Mouse (Mus musculus) layer of hippocampus, postnatal 14 days (tissue): ENCODE results near the gene Bmf. TPM values are rescaled to one million over a fixed set of nuclear protein-coding genes. Genes with fewer than 3 reads are reported as not detected.
"Not testable (repeated sequence)": the region's sequence is repeated elsewhere in the genome, so short reads cannot be mapped to it uniquely, and the experiment has no call there.

Experiments used
- DNase-seq, 2 experiments: peaks; one replicate each; pipeline ENCODE4 v3.0.0; 2021 to 2022; ENCODE audit warnings: low spot score in 2 of 2, mixed read lengths in 1 of 2
- long read RNA-seq, 2 experiments: library from polyadenylated mRNA; stranded (forward); transcript quantifications; one replicate each; pipeline ENCODE4 v2.0.0; 2021
- total RNA-seq, 2 experiments: library from RNA; stranded (reverse); gene quantifications; 2 replicates each; pipeline ENCODE4 v1.2.3; 2021

The Bmf gene
- 1 to 10 TPM; 5.2 to 6.7 TPM for total RNA-seq
- long read RNA-seq, experiment 1, result 0 reads
- long read RNA-seq, experiment 2, partial matches to known transcripts, result 0 of 2 reads
- long read RNA-seq, experiment 2, other reads (novel, unspliced or antisense), result 2 of 2 reads

DNA sequence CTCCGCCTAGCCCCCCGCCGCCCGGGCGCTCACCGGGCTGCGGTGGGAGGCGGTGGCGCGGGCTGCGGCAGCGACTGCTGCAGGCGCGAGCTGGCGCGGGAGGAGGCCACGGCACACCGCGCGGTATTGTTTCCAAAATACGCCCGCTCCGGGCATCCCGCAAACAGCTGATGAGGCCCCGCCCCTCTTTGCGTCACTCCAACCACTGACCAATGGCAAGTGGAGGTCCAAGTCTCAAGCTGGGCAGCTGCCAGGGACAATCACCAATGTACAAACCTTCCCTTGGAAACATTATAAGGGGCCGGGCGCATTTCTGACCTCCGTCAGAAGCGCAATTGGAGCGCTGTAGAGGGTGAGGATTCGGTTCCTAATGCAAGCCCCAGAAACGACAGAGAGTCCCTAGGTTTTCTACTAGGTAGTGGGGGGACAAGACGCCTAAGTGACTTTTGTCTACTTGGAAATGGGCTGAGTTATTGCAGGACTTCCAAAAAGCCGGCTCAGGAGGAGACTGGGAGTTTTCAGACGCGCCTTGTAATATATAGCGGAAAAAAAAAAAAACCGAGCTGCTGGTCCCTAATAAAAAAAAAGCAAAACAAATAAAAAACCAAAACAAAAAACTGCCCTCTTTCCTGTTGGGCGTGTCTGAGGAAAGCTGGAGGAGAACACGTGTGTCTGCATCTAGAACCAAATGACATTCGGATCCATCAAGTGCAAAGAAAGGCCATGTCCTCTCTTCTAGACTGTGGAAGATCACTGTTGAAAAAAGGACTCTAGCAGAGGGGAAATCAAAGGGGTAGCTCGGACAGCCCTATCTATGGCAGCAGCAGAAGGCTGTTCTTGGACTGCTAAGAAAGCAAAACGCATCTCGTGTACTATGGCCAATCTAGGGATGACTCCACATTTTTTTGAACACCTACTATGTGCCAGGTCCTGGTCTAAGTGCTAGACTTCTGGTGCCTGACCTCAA lies at the start of gene Bmf:
Gene Bmf, minus strand, starts transcription at position 181 of the 967 bp plus-strand sequence.
- DNase-seq, result peak; percentile 94 to 98

DNA sequence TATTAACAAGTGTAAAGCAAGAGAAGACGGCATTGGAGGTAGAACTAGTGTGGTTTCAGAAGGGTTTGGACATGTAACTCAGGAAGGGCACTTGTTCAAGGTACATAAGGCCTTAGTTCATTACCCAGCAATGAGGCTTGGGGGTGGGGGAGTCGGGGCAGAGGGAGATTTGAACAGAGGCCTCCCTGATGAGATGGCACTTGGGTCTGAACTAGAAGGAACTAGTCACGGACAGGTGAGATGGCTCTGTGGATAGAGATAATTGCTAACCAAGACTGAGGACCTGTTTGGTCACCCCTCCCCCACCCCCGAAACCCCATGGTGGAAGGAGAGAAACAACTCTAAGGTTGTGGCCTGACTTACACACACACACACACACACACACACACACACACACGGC lies 49.6 kb upstream of the Bmf start:
- DNase-seq, result no peak

DNA sequence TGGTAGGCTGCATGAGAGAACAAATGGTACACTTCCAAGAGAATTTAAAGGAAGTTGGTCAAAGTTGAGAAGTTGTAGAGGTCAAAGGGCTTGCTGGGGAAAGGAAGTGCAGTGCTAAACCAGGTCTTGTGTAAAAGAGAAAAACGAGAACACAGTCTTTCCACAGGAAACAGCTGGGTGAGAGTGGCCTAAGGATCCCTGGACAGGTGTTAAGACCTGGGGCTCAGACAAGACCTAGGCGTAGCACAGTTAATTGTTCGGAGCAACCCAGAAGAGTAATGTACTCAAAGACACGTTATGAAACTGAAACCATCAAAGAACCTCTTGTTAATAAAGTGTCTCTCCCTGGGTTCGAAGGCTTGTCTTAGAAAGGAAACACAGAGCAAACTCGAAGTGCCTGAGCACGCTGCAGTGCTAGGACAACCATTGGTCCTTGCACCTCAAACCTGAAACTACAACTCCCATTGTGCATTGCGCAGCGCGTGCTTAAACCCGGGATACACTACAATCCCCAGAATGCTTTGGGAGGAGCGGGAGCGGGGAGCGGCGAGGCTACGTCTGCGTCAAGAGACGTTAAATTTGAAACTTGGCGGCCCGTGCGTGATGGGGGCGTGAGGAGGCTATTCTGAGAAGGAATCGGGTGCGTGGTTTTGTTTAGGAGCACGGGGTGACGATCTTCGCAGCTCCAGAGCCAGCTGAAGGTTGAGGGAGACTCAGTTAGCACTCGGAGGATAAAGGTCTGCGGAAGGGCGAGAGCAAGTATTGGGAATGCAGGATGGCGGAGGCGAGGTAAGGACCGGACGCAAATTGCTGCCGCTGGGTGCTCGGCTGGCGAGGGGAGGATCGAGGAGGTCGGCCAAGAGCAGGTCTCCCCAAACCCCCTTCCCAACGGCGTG lies 48.4 kb upstream of the Bmf start, which contains the start of gene Bub1b:
Gene Bub1b, plus strand, starts transcription at position 539 of the 896 bp plus-strand sequence.
- peak; percentile 81 to 90 for DNase-seq

DNA sequence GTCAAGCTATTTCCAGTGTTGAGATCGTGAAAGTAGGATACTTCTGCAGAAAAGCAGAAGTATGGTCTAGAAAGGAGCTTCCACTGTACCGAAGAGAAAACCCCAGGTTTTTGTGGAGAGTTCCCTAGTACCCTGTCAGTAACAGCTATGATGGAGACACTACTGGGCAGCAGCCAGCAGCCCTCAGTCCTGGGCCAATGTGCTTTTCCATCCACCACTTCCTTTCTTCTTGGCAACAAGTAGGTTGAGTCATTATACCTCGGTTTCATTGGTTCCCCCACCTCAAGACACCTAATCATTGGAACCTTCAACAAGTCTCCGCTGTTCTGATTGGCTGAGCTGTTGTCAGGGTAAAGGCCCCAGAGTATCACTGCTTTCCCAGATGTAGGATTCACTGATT lies 41.6 kb upstream of the Bmf start:
- DNase-seq, result no peak

DNA sequence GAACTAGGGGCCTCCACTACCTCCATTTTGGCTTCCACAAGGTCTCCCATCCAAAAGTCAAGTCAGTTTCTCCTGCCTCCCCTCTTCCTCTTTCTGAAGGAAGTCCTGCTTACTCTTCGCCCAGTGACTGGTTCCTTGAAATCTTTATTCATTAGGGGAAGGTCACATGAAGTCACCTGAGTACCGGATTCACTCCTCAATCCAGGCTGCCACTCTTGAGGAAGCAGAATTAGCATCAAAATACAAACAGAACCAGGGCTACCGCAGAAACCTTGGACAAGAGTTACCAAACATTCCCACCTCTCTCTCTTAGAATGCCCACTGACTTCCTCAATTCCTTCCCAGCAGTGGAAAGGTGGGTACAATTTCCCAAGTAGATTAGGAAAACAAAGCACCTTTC lies 38.2 kb upstream of the Bmf start:
- no peak for DNase-seq

DNA sequence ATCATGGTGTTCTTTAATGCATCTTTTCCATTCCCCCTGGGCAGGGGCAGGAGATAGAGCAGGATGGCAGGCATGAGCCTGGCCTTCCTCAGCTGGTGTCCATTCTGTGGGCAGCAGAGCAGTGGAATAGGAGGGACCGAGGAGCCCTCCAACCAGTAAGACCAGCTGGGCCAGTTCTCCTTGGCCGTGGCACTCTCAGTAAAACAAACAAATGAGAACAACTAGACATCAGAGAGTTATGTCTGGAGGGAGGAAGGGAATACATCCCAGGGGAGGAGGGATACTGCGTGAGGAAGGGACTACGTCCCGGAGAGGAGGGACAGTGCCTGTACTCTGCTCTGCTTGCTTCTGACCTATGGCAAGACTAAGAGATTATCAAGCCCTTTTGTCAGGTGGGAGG lies 36.5 kb upstream of the Bmf start:
- DNase-seq, result no peak

DNA sequence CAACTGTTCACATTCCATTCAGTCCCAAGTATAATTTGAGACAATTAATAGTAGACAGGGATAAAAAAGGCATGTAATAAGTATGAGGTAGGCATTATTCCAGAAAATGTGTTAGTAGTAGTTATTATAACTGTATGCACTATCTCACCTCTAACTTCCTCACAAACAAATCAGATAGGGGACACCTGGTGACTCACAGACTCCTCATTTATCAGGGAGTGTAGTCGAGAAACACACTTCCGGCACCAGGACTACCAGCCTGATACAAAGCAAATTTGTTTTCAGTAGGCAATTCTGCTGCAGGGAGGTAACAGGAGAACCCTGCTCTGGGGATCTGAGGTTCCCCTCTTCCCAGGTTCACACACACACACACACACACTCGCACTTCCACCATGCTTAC lies 23.6 kb upstream of the Bmf start:
- DNase-seq, result no peak

DNA sequence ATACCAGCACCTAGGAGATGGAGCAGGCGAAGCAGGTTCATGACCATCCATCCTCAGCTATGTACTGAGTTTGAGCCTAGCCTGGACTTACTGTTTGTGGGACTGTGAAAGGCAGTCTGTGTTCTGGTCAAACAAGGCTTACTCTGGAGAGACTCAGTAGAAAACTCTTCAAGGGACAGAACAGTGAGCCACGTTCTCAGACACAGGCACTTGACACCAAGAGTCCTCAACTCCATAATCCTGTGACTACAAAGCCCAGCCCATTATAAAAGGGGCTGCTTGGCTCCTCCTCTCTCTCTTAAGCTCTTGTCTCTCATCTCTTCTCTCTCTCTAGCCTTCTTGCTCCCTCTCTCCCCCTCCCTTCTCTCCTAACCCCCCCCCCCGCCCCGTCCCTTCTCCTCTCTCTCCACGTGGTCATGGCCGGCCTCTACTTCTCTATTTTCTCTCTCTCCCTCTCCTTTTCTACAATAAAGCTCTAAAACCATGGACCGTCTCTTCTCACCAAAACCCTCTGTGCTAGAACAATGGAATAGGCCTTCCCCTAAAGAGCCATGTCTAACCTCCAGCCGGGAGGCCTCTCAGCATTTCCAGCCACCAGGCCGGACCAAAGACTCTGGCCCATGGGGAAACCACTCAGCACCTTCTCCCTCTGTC lies 22.8 kb upstream of the Bmf start:
- DNase-seq, result no peak

DNA sequence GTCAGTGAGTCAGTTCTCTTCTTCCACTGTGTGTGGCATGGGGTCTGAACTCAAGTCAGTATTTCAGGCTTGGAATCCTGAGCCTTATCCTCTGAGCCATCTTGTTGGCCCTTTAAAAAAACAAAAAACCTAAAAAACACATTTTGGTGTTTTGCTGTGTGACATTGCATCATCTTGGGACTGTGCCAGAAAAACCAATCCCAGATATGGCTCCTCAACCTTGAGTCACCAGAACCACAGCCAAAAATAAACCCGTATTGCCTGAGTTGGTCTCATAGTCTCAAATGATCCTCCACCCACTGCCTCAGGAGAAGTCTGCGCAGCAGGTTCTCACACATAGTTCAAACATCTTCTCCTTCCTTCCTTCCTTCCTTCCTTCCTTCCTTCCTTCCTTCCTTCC lies 21.5 kb upstream of the Bmf start:
- DNase-seq, result no peak

DNA sequence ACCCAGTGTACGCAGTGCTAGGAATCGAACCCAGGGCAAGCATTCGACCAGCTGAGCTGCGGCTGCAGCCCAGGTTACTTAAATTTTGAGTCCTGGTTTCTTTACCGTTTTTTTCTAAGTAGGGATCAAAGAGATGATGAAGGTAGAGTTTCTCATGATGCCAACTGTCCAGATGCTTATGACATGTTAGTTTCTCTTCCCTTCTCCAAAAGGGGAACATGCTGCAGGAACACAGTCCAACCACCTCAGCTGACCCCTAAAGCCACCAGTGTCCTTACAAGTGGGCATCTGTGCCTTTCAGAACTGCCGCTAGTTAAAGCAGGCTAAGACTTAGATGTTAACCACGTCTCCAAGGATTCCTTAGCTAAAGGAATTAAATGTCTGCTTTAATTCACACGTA lies 17.7 kb upstream of the Bmf start:
- DNase-seq, result no peak

DNA sequence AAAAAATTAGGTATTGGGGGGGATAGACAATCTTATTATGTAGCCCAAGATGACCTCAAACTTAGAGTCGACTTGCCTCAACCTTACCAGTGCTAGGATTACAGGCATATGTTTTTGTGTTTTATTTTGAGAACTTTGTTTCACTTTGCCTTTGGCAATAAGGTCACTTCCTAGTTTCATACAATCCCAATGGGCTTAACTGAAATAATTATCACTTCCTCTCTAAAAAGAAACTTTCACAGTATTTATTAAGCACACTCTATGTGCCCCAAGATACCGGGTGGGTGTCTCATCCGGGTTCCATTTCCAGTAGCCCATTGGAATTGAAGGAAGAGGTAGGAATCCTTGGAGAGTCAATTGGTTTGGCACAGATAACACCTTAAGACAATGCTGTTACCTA lies 12.9 kb upstream of the Bmf start:
- no peak for DNase-seq

DNA sequence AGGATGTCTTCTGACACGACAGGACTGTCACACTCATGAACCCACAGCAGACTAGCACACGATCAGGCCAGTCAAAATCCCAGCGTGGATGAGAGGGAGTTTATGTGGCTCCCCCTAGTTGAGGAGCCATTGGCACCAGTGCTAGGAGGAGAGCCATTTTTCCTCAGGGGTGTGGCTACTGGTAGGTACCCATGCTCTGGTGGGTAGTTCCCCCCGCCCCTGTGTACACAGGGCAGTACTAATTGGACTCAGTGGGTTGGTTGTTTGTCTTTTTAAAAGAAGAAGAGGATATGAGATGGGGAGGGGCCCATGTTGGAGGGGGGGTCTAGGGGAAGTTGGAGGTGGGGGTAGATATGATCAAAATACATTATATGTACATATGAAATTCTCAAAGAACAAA lies 12.5 kb upstream of the Bmf start:
- no peak for DNase-seq

DNA sequence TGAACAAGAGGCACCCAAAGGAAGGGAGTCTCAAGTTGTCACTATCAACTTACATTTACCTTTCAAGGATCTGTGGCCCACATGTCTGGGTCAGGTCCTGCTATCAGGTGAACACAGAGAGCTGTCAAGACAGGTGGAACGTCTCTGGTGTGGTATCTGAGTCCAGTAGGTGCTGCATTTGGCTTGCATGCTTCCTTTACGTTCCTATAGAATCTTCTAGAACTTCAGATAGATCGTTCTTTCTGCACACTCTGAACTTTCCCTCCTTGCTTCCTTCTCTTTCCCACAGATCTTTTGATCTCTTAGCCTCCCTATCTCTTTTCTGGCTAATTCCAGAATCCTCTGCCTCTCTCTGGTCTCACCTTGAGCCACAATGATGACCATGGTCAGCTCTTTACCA lies 8.9 kb upstream of the Bmf start:
- DNase-seq, result no peak

DNA sequence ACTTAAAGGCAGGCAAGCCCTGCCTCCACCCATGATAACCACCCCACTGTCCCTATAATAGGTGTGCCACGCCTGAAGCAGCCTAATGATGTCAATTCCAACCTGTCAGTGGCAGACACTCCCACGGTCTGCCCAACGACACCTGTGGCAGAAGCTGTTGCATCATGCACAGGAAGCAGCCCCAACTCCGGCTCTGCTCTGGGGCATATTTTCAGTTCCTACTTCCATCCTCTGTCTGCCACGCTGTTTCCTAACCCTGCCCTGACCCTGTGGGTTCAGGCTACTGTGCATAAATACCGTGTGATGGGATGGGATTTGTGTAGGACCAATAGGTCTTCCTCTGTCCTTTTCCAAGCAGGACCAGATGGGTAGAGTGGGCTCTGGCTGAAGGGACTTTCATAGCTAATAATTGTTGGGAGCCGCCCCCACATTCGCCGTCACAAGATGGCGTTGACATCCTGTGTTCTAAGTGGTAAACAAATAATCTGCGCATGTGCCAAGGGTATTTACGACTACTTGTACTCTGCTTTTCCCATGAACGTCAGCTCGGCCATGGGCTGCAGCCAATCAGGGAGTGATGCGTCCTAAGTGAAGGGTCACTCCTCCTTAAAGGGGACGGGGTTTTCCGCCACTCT lies 5.0 kb upstream of the Bmf start:
- not testable (repeated sequence) for DNase-seq

DNA sequence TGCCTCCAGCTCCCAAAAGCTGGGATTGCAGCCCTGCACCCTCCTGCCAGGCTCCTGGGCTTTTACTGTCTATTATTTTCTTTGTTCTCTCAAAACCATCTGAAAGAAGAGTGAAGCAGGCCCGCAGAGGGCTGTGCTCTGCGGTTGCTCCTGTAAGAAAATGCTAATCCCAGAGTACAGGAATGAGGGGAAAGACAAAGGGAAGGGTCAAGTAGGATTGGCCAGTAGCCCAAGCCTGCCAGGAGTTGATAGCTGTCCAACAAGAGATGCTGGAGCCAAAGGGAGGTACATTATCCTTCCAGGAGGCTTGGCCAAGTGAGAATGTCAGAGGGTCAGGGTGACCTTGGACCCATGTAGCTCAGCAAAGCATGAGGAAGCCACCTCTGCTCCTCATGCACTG lies 2.1 kb upstream of the Bmf start:
- DNase-seq, result no peak

DNA sequence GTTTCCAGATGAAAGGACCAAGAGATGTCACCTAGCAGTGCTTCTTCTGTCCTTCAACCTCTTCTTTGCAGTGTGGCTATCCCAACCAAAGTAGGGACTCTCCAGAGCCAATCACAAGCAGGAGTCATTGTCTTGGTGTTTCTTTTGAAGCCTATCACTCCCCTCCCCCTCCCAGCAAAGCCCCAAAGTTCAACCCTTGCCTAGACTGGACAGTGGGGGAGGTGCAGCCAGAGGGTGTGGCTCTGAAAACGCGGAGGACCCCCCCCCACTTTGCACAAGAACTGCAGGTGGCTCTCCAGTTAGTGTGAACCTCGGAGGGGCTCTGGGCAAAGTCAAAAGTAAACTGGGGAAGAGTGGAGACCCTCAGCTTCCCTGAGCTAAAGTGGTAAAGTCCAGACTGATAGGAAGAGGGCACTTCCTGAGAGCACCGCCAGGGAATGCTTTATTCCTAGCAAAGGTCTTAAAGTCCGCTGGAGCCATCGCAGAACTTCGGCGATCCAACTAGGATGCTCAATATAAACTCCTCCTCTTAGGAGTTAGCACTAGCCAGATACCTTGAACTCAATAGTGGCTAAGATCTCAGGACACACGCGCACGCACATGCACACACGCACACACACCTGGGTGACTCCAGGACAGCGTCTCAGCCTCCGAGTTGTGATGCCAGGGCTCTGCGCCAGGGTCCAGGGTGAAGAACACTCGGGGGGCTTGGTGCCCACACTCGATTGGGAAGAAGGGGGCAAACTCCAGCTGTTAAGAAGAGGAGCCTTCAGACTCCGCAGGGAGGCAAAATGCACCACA lies 866 bp downstream of the Bmf start:
- DNase-seq, result no peak

DNA sequence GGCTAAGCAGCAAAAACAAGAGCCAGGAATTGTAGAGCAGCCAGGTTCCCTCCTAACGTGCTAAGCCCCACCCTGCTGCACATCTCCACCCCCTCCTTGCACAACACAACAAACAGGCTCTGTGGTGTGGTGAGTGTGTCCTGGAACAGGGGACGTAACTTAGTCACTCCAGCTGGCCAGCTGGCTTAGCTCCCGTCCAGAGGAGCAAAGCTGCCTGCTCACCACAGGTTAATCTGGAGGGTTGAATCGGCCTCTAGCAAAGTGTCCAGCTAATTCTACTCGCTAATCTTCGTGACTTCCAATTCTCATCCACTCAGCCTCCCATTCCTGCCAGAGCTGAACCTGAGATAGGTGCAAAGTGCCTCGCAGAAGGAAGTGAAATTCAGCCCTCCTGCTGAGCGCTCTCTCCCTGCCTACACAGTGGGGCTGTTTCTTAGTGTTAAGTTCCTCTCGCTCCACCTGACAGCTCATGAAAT lies 1.9 kb downstream of the Bmf start:
- DNase-seq, result no peak

DNA sequence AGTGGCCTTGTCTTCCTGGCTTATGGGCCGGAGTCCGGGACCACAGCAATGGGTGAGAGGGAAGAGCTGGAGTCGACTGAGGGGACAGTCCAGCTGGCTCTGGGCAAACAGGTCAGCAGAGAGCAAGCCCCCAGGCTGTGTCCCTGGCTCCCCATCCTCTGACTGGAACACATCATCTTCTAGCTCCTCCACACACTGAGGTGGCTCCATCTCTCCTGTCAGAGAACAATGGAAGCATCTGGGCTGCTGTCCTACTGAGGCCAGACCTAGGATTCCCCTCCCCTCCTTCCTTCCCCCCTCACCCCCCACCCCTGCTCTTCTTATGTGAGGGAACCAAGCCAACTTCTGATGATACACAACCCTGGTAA lies 2.7 kb downstream of the Bmf start:
- no peak for DNase-seq

DNA sequence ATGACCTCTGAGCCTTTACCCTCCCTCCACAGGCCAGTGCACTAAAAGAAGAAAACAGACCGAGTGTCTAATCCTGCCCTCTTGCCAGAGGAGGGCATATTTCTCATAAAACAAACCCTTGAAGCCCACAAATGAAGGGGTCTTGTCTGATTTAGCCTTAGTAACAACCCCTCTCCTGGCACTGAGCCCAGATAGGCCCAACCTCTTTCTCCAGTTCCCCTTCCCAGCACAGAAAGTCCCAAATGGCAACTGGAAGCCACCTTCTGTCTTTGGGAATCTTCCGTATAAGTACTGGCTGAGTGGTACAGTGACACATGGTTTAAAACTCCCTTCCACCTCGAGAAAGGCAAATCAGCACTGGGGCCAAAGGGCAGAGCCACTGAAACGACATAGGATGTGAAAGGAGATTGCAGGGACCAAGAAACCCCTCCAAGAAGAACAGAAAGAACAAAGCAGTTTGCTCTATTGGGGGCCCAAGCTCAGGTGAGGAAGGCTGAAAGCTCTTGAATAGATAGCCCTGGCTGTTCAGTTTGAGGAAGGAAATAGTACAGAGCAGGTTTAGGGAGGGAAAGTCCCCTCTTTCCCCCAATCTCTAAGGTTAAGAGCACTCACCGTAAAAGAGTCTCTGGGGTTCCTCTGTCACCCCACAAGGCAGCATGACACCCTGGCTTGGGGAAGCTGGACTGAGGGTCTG lies 3.2 kb downstream of the Bmf start:
- no peak for DNase-seq
